Mouse (Mus musculus): ENCODE measurements around the gene Lonrf2.

Lonrf2 gene

DNA sequence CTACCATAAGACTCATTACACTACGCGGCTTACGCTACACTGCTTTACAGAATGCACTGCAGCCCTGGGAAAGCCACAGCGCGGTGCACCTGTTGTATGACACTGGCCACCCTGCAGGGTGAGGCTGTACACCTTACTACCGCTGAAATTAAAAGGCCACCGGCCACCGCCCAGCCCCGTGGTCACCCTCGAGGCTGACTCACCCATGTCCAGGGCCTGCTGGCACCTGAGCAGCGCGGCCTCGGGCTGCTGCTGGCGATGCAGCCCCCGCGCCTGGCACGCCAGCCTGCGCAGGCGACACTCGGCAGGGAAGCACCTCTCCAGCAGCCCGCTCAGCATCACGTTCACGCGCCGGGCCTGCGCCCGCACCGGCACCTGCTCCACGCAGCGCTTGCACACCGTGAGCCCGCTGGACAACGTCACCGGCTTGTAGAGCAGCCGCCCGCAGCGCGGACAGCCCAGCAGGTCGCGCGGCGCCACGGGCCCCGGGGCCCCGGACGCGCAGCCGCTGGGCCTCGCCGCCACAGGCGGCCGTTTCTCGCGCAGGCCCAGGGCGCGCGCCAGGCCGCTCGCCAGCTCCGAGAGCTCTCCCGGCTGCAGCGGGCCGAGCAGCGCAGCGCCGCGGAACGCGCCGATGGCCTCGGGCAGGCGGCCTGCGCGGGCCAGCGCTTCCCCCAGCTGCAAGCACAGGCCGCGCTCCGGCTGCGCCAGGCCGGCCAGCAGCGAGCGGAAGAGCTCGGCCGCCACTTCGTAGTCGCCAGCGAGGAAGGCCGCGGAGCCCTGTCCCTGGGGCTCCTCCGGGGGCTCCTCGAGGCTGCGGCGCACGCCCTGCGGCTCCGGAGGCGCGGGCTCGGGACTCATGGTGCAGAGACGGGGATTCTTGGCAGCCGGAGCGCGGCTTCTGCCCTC, 689 bp downstream of the Lonrf2 start:
- peak; percentile 68 for DNase-seq (ENCODE audit: inconsistent ontology term)

DNA sequence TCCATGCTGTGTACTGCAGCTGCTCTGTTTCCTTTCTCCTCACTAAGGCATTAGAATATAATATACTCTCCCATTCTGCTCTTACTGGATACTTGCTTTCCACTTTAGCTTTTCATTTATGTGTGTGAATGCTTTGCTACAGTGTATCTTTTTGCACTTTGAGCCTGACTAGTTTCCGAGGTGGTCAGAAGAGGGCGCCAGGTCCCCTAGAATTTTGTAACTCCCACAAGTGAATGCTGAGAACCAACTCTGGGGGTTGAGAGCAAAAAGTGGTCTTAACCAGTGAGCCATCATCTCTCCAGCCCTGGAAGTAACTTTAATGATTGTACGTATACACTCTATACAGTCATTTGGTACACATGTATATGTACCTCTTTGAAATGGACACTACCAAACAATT, 1.6 kb downstream of the Lonrf2 start:
- peak; percentile 45 for DNase-seq (ENCODE audit: inconsistent ontology term)

- no peak for DNase-seq (ENCODE audit: inconsistent ontology term)
Observed at GRCm38 (mm10) chr1:38824926-38825325, 11.6 kb downstream of the Lonrf2 start.

- DNase-seq (ENCODE audit: inconsistent ontology term) = no peak
Observed at GRCm38 (mm10) chr1:38823851-38824250, 12.7 kb downstream of the Lonrf2 start.

- DNase-seq (ENCODE audit: inconsistent ontology term) = no peak
Observed at GRCm38 (mm10) chr1:38819691-38820090, 16.8 kb downstream of the Lonrf2 start.

DNA sequence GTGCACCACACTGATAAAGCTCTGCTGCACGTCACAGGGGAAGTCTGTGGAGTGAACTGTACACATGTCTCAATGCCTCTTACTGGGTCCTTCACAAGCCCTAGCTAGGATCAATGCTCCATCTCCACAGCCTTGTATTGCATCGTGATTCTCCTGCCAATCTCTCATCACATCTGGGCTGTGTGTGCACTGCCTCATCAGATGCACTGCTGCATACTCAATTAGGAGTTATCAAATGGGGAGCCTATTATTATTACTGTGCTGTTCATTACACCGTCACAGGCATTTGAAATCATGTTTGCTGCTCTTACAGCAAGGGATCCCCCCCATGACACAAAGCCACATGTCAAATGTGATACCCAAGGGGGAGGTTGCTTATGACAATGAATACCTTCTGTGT, 18.8 kb downstream of the Lonrf2 start:
- DNase-seq (ENCODE audit: inconsistent ontology term) = no peak

DNA sequence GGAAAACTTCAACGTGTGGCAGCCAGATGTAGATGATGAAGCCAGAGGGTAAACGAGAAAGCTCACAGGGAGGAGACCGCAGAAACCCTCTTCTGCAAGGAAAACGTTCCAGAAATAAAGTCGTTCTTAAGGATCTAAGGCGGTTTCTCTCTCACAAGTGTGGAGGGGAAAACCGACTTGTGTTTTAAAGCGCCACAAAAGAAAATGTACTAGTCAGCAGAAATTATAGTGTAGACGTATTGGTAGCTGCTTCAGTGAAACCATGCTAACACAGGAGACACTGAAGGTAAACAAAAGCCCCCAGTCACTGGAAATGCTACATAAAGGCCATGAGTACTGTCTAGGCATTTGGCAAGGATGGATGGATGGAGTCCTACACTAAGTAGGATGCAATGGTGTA, 19.2 kb downstream of the Lonrf2 start:
- no peak for DNase-seq (ENCODE audit: inconsistent ontology term)

DNA sequence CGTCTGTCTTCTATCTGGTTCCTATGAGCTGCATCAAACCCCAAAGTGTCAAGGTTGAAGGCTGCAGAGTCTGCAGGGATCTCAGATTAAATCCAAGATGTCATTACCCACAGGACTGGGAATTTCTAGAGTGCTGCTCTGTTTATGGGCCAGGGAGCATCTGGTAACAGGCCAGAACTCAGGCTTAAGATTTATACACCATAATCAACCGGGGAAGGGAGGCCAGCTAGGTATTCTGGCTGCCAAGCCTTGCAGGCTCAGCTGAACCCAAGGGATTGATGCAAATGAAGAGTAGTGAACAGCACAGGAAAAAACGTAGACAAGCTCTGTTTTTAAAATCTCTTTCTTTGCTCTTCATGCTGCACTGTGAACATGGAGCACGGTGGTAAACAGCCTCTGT, 20.2 kb downstream of the Lonrf2 start:
- no peak for DNase-seq (ENCODE audit: inconsistent ontology term)

DNA sequence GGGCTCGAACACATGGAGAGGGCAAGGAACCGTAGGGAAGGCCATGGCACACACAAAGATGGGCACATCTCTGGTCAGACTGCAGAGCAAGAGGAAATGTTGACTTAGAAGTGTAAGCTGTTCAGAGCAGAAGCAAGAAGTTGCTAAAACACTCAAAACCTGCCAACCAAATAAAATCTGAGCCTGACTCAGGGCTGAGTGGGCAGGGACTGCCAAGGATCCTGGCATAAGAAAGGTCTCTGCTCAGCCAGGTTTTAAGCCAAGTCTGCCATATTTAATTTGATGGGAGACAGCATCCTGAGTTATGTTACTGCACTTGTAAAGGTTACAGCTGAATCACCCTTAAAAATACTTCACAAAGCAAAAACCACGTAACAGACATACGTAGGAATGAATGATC, 29.4 kb downstream of the Lonrf2 start:
- DNase-seq (ENCODE audit: inconsistent ontology term) = no peak

GRCm38 (mm10) chr1:38800402-38800801, 36.1 kb downstream of the Lonrf2 start:
- no peak for DNase-seq (ENCODE audit: inconsistent ontology term)

- DNase-seq (ENCODE audit: inconsistent ontology term) = no peak
Observed at GRCm38 (mm10) chr1:38799304-38799703, 37.2 kb downstream of the Lonrf2 start.

- DNase-seq (ENCODE audit: inconsistent ontology term) = no peak
Observed at GRCm38 (mm10) chr1:38796936-38797335, 39.6 kb downstream of the Lonrf2 start.

DNA sequence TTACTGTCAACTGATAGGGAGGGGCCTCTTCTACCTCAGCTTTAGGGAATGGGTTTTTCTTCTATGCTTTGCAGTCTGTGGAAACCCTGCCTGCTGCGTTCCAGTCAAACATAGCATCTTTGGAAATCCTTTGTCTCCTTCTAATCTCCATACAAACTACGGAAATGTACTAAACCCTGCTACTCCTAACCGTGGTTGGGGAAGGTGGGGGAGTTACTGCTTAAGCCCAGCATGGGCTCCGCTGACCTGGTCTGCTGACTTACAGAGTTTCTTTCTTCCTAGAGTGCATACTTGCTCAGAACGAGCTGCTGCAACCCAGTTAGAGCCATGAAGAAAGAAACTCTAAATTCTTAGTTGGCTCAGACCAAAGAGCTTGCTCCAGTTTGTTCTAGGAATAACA, 41.0 kb downstream of the Lonrf2 start:
- no peak for DNase-seq (ENCODE audit: inconsistent ontology term)

DNA sequence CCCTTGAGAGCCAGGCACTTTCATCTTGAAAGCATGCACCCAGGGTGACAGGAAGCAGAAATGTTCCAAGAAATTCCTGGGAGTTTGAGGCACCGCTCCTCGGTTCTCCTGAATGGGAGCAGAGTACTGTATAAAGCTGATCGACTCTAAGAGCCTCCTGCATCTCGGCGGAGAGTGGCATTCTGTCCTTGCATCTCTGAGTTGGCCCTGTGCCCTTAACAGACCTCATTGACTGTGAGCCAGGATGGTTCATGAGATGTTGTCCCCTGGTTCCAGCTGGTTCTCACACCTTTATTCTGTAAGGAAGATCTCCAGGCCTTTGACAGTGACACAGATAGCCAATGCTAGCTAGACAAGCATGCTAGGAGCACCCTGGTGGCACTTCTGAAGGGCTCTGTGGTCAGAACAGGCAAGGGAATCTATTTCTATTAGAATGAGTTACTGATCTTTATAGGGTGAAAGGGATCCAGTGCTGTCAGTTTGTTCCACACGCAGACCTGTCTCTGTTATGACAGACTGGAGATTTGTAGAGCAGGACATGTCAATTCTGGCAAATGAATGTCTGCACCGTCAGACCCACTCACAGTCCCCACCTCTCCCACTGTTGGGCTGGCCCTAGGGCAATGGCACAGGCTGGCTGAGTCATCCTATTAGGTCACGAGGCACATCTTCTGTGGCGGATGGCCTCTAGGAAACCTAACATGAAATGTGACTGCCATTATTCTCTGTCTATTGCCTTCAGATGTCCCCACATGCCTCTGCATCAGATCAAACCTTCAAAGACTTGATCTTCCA, 45.3 kb downstream of the Lonrf2 start:
- peak; percentile 69 for DNase-seq (ENCODE audit: inconsistent ontology term)

- no peak for DNase-seq (ENCODE audit: inconsistent ontology term)
Observed at GRCm38 (mm10) chr1:38789988-38790602, 46.4 kb downstream of the Lonrf2 start.

GRCm38 (mm10) chr1:38788904-38789303, 47.6 kb downstream of the Lonrf2 start:
- DNase-seq (ENCODE audit: inconsistent ontology term) = no peak

DNA sequence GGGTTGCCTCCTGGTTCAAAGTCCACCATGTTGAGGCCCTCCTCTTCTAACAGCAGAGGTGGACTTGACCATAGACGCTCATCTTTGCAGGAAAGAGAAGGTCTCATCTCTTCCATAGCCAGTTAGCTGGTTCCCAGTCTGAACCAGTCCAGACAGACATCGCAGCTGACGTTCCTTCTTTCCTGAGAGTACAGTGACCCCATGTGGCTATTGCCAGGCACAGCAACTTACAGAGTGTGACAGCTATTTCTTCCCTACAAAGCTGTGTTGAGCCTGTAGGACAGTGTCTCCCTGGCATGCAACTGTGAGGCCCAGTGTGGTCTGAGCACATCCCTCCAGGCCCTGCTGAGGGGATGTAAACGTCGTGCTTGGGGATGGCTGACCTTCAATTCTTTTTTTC, 49.1 kb downstream of the Lonrf2 start:
- peak; percentile 61 for DNase-seq (ENCODE audit: inconsistent ontology term)

GRCm38 (mm10) chr1:38786358-38786757, 50.2 kb downstream of the Lonrf2 start:
- peak; percentile 53 for DNase-seq (ENCODE audit: inconsistent ontology term)

DNA sequence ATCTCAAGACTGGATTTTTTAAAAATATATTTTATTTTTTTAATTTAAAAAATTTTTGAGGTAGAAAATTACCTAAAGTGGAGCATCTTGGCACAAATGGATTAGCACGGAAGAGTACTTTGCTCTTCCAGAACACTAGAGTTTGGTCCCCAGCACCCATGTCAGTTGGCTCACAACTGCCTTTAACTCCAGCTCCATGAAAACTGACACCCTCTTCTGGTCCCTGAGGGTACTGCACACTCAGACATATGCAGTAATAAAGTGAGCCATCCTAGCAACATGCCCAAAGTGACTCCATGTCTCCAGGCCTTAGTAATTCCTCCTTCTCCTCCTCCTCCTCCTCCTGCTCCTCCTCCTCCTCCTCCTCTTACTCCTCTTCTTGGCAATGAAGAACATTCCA, 58.2 kb downstream of the Lonrf2 start:
- DNase-seq (ENCODE audit: inconsistent ontology term) = no peak

GRCm38 (mm10) chr1:38777500-38777899, 59.0 kb downstream of the Lonrf2 start:
- no peak for DNase-seq (ENCODE audit: inconsistent ontology term)

DNA sequence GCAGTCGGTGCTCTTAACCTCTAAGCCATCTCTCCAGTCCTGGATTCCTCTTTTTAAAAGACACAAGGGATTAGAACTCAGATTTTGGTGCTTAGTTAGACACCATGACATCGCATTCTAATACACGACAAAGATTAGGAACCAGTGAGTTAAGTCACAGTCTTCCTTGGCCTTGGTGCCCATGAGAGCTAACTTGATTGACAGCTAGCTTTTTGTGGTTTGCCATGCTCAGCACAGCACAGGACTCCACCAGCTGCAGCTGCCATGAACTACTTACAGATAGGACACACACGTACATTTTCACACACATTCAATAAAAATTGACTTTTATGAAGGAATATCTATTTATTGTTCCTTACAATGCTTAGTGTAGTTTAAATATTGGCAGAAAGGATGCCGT, 60.8 kb downstream of the Lonrf2 start:
- DNase-seq (ENCODE audit: inconsistent ontology term) = no peak

DNA sequence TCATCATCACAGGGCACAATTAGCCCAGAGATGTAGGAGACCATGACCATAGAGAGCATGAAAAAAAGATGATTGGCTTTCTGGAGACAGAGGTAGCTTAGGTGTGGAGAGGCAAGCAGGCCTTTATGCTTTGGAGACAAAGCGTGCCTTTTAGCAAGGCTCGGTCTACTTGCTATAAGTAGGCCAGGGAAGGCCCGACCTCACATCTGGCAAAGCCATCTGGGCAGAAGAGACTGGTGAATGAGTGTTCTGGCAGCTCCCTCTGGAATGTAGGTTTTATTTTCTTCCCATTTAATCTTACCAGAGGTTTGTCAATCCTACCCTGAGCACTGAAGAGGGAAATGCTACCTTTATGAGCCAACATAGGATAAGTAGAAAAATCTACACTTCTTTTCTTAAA, 65.8 kb downstream of the Lonrf2 start:
- DNase-seq (ENCODE audit: inconsistent ontology term) = no peak

Measured in Muller cell, postnatal 12 days (primary cell).